Mouse (Mus musculus): ENCODE measurements around the gene Gorasp2.

- TF ChIP-seq EP300 (IDR thresholded peaks at IDR 0.05; ENCODE audit: low read length) (no peak), CTCF (conservative IDR thresholded peaks at IDR 0.05 in 1 of 2, IDR thresholded peaks at IDR 0.05 in 1 of 2; ENCODE audit: low read depth in 2 of 2, low read length in 2 of 2) (no peak), TCF12 (IDR thresholded peaks at IDR 0.05; ENCODE audit: low read depth, low read length) (no peak), POLR2A (IDR thresholded peaks at IDR 0.05; ENCODE audit: low read depth, low read length) (no peak), ZKSCAN1 (IDR thresholded peaks at IDR 0.05; ENCODE audit: borderline replicate concordance, low read depth, low read length) (no peak), MAZ (IDR thresholded peaks at IDR 0.05; ENCODE audit: low read depth, low read length) (no peak), POLR2AphosphoS2 (IDR thresholded peaks at IDR 0.05; ENCODE audit: low read depth, low read length) (no peak), ZMIZ1 (IDR thresholded peaks at IDR 0.05; ENCODE audit: low read depth, low read length) (no peak), MAFK (IDR thresholded peaks at IDR 0.05; ENCODE audit: insufficient replicate concordance, low read length) (no peak), CHD2 (IDR thresholded peaks at IDR 0.05; ENCODE audit: low read length) (no peak)
Measured at GRCm38 (mm10) chr2:70625761-70626160, 35.6 kb upstream of the Gorasp2 start.
